Mouse (Mus musculus) ES-E14 (cell line): Measurements from ENCODE around the gene Ankrd2. TPM values are rescaled to one million over a fixed set of nuclear protein-coding genes. Genes with fewer than 3 reads are reported as not detected.

Source experiments
- DNase-seq: peaks from one replicate; pipeline ENCODE4 v3.0.0-alpha.2; 2013; ENCODE audit warnings: low read depth, low spot score
- H3K27ac ChIP-seq: 2 replicates; pipeline ENCODE4 v1.5.1; 2012; ENCODE audit warnings: low read depth, mild to moderate bottlenecking, low read length, moderate library complexity, mixed read lengths; ENCODE audit not compliant: poor library complexity, insufficient read depth, severe bottlenecking
- H3K36me3 ChIP-seq: 2 replicates; pipeline ENCODE4 v1.6.1; 2012; ENCODE audit warnings: mild to moderate bottlenecking, low read length, moderate library complexity, mixed read lengths; ENCODE audit not compliant: control insufficient read depth, poor library complexity, insufficient read depth, severe bottlenecking
- H3K4me1 ChIP-seq, 2 experiments: fragments of 150-350 bp in 1 of 2; sonication (generic) in 1 of 2; 2 replicates each; pipeline ENCODE4 v1.6.1; 2012; ENCODE audit warnings: low read length in 2 of 2, mild to moderate bottlenecking in 1 of 2, mixed read lengths in 1 of 2; ENCODE audit not compliant: control insufficient read depth in 2 of 2, insufficient read depth in 2 of 2, poor library complexity in 1 of 2
- H3K4me3 ChIP-seq, 2 experiments: fragments of 150-350 bp in 1 of 2; sonication (generic) in 1 of 2; 2 replicates each; pipeline ENCODE4 v1.5.1; 2012; ENCODE audit warnings: low read length in 2 of 2, low read depth in 1 of 2, mild to moderate bottlenecking in 1 of 2, mixed read lengths in 1 of 2; ENCODE audit not compliant: insufficient read depth in 1 of 2, poor library complexity in 1 of 2, severe bottlenecking in 1 of 2
- H3K9ac ChIP-seq: 2 replicates; pipeline ENCODE4 v1.6.1; 2012; ENCODE audit warnings: low read depth, mild to moderate bottlenecking, low read length, mixed read lengths; ENCODE audit not compliant: poor library complexity, insufficient read depth, severe bottlenecking
- H3K9me3 ChIP-seq: fragments of 150-350 bp; sonication (generic); 2 replicates; pipeline ENCODE4 v1.6.1; 2012; ENCODE audit warnings: low read depth, mild to moderate bottlenecking, low read length; ENCODE audit not compliant: control insufficient read depth, insufficient read depth
- CHD2 ChIP-seq: IDR thresholded peaks from 2 replicates; pipeline ENCODE4 v1.6.1; 2014; ENCODE audit warnings: mild to moderate bottlenecking, low read depth, low read length, inconsistent platforms
- HCFC1 ChIP-seq: IDR thresholded peaks from 2 replicates; pipeline ENCODE4 v1.6.1; 2012; ENCODE audit warnings: low read length, inconsistent platforms, borderline replicate concordance; ENCODE audit not compliant: insufficient read depth
- MAFK ChIP-seq: IDR thresholded peaks from 2 replicates; pipeline ENCODE4 v1.6.1; 2014; ENCODE audit warnings: mild to moderate bottlenecking, low read depth, low read length, inconsistent platforms; ENCODE audit not compliant: insufficient read depth
- ZC3H11A ChIP-seq: IDR thresholded peaks from 2 replicates; pipeline ENCODE4 v1.6.1; 2012; ENCODE audit warnings: low read depth, mild to moderate bottlenecking, inconsistent platforms, low read length, borderline replicate concordance
- ZNF384 ChIP-seq: IDR thresholded peaks from 2 replicates; pipeline ENCODE4 v1.6.1; 2012; ENCODE audit warnings: low read depth, low read length, inconsistent platforms
- in situ Hi-C, 2 experiments: fragments of 600-800 bp; cut with MboI; formaldehyde crosslinking; loops; one replicate each; pipeline ENCODE4 v1.15.1; 2025; ENCODE audit warnings: low sequenced_read_pairs in 2 of 2, inconsistent platforms in 1 of 2; ENCODE audit not compliant: unreplicated experiment in 2 of 2
- total RNA-seq: library from RNA; depleted of rRNA; stranded (reverse); fragments of 300-350 nt; gene quantifications from 2 replicates; pipeline ENCODE4 v1.2.3, GENCODE M21; 2012

Ankrd2 gene
- total RNA-seq, 1 experiment: 0.45 TPM

- in situ Hi-C loops: no loop called here
- H3K4me1 ChIP-seq: peaks cover 16 to 39% of the 10 kb centered on the region in 2 experiments
Measured at GRCm38 (mm10) chr19:41992971-41993370, 42.8 kb upstream of the Ankrd2 start.

GRCm38 (mm10) chr19:41993484-41993883 lies 42.3 kb upstream of the Ankrd2 start:
- TF ChIP-seq MAFK: no peak
- Histone ChIP-seq H3K36me3 (no peaks in the 10 kb centered on the region), H3K9me3 (no peaks in the 10 kb centered on the region), H3K4me1 (peaks cover 16 to 39% of the 10 kb centered on the region in 2 experiments), H3K4me3 (0 out of 4 replicates have a peak overlapping the region, but pooled peaks of 1 of the 2 experiments have one; percentile 10), H3K27ac (no peak overlapping the region), H3K9ac (no peak overlapping the region)
- in situ Hi-C loops: no loop called here
- no peak for DNase-seq

More at GRCm38 (mm10) chr19:41992971-41993370, 42.8 kb upstream of the Ankrd2 start:
- Histone ChIP-seq H3K36me3 (no peaks in the 10 kb centered on the region), H3K4me3 (no peak overlapping the region), H3K27ac (no peak overlapping the region), H3K9me3 (no peaks in the 10 kb centered on the region), H3K9ac (no peak overlapping the region)
- TF ChIP-seq CHD2 (no peak), MAFK (no peak), ZC3H11A (no peak), HCFC1 (no peak)
- no peak for DNase-seq

- in situ Hi-C loops: no loop called here
- no peak overlapping the region for H3K9ac ChIP-seq
- no peak overlapping the region for H3K27ac ChIP-seq
Measured at GRCm38 (mm10) chr19:41994023-41994422, 41.8 kb upstream of the Ankrd2 start.

GRCm38 (mm10) chr19:41995483-41995882 lies 40.3 kb upstream of the Ankrd2 start:
- in situ Hi-C loops: no loop called here
- Histone ChIP-seq H3K9me3 (no peaks in the 10 kb centered on the region), H3K4me1 (peaks cover 21 to 39% of the 10 kb centered on the region in 2 experiments), H3K27ac (peak overlapping the region; percentile 45; the same call in 1 of the 2 replicates), H3K36me3 (no peaks in the 10 kb centered on the region), H3K9ac (no peak overlapping the region), H3K4me3 (no peak overlapping the region)
- no peak for TF ChIP-seq ZC3H11A
- TF ChIP-seq ZNF384: no peak
- TF ChIP-seq MAFK: no peak
- no peak for TF ChIP-seq HCFC1
- TF ChIP-seq CHD2: no peak
- DNase-seq: no peak

More at GRCm38 (mm10) chr19:41994023-41994422, 41.8 kb upstream of the Ankrd2 start:
- no peaks in the 10 kb centered on the region for H3K9me3 ChIP-seq
- no peaks in the 10 kb centered on the region for H3K36me3 ChIP-seq
- no peak for TF ChIP-seq ZNF384
- TF ChIP-seq HCFC1: no peak
- no peak for TF ChIP-seq MAFK
- no peak for TF ChIP-seq CHD2
- TF ChIP-seq ZC3H11A: no peak
- peaks cover 18 to 39% of the 10 kb centered on the region in 2 experiments for H3K4me1 ChIP-seq
- no peak for DNase-seq
- H3K4me3 ChIP-seq: no peak overlapping the region

- peaks cover 24 to 28% of the 10 kb centered on the region in 2 experiments for H3K4me1 ChIP-seq
- TF ChIP-seq ZC3H11A: no peak
- no peak for TF ChIP-seq MAFK
- TF ChIP-seq ZNF384: no peak
- no peak for TF ChIP-seq CHD2
- no peak for TF ChIP-seq HCFC1
- no peak overlapping the region for H3K4me3 ChIP-seq
- H3K9me3 ChIP-seq: no peaks in the 10 kb centered on the region
- no peak for DNase-seq
- in situ Hi-C loops: no loop called here
- no peaks in the 10 kb centered on the region for H3K36me3 ChIP-seq
- no peak overlapping the region for H3K9ac ChIP-seq
- H3K27ac ChIP-seq: no peak overlapping the region
Measured at GRCm38 (mm10) chr19:41997090-41997489, 38.7 kb upstream of the Ankrd2 start.
